Mouse (Mus musculus): ENCODE measurements around the gene Ptx3.

DNA sequence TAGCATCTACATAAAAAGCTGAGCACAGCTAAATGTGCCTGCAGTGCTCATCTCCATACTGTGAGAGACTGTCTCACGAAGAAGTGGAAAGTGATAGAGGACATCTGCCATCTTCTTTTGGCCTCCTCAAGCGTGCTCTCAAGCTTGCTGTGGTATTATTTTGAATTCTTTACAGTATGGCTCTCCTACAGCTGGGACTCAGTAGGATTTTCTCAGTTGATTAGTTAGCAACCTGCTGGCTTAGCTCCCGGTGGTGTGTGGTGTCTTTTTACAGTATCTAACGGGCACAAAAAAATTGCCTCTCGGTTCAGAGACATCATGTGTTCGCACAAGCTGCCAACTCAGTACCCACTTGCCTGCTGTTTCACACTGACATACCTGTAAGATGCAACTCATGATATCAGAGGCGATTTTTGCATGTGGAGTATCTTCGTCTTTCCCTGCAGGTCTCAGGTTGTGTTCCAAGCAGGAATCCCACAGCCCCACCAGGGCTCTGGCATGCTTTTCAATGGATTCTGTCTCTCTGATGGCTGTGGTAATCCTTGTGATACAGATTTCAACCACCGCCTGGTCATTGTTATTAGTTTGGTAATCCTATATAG lies 34.9 kb downstream of the Ptx3 start:
- TF ChIP-seq CTCF (IDR thresholded peaks at IDR 0.05; ENCODE audit: borderline replicate concordance, extremely low read depth, insufficient read depth, insufficient read length) (no peak), POLR2A (IDR thresholded peaks at IDR 0.05; ENCODE audit: borderline replicate concordance, extremely low read depth, insufficient read depth, insufficient read length, poor library complexity, severe bottlenecking) (no peak)

Measured in brain, embryonic 14.5 days (tissue).